Mouse (Mus musculus) C3H10T1/2 (cell line): Measurements from ENCODE around the gene Olfr394. TPM values are rescaled to one million over a fixed set of nuclear protein-coding genes. Genes with fewer than 3 reads are reported as not detected.

ENCODE experiments used
- polyA plus RNA-seq, 2 experiments: library from polyadenylated mRNA; unstranded; fragments of >200 nt; fragmentation: generic; extraction: Trizol; gene quantifications; one replicate each; pipeline ENCODE4 v1.2.1; 2012; ENCODE audit warnings: missing spikeins in 2 of 2

Olfr394 gene
- polyA plus RNA-seq = not detected

GRCm38 (mm10) chr11:73890671-73891070, at the start of gene Olfr394:
TSS of gene Olfr394 (minus strand) at chr11:73890771.

GRCm38 (mm10) chr11:73936377-73936776, 45.8 kb upstream of the Olfr394 start, which contains the start of gene Olfr23:
TSS of gene Olfr23 (plus strand) at chr11:73936677.

DNA sequence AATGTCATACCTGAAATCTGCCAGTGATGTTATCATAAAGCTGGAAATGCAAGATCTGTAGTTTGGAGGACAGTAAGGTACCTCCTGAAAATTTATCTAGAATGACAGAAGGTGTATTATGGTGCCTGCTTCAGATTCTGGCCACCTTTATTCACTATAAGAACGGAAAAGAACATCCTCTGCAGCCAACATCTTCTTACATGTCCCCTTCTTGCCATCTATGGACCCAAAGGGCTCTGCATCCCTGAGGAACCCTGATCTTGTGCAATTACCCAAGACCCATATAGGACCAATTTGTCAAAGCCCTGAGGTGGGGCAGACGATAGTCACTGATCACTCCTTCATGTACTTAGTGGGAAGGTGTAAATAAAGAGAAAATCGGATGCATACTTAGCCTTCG, 18.6 kb upstream of the Olfr394 start, which contains the start of gene Olfr395:
Gene Olfr395, minus strand, starts transcription at position 101 of the 400 bp plus-strand sequence.

GRCm38 (mm10) chr11:73851354-73851753, 39.2 kb downstream of the Olfr394 start, which contains the start of gene Olfr393:
TSS of gene Olfr393 (minus strand) at chr11:73851454.

Other genes with a start within 250 kb of the Olfr394 start
- not detected for gene Zfp735, start 202.0 kb downstream of the Olfr394 start, polyA plus RNA-seq
- not detected for gene Olfr389, start 110.1 kb downstream of the Olfr394 start, polyA plus RNA-seq
- not detected for gene Olfr390, start 107.8 kb downstream of the Olfr394 start, polyA plus RNA-seq
- gene Olfr391-ps, start 87.7 kb downstream of the Olfr394 start, polyA plus RNA-seq = not detected
- gene Olfr392, start 73.7 kb downstream of the Olfr394 start, polyA plus RNA-seq = not detected
- gene Olfr393, start 39.3 kb downstream of the Olfr394 start, polyA plus RNA-seq = not detected
- not detected for gene Olfr395, start 18.5 kb upstream of the Olfr394 start, polyA plus RNA-seq
- not detected for gene Olfr23, start 45.9 kb upstream of the Olfr394 start, polyA plus RNA-seq
- gene Olfr397, start 70.0 kb upstream of the Olfr394 start, polyA plus RNA-seq = not detected
- gene Olfr398, start 99.6 kb upstream of the Olfr394 start, polyA plus RNA-seq = not detected
- not detected for gene Olfr139, start 165.8 kb upstream of the Olfr394 start, polyA plus RNA-seq
- not detected for gene Olfr399, start 165.8 kb upstream of the Olfr394 start, polyA plus RNA-seq
- gene Zfp616, start 179.2 kb upstream of the Olfr394 start, polyA plus RNA-seq = not detected
- not detected for gene Olfr401, start 222.9 kb upstream of the Olfr394 start, polyA plus RNA-seq